Mouse (Mus musculus) lung, adult 10 weeks (tissue): ENCODE results near the gene Olfr502. TPM values are rescaled to one million over a fixed set of nuclear protein-coding genes. Genes with fewer than 3 reads are reported as not detected.

Experiments used
- polyA plus RNA-seq: library from polyadenylated mRNA; stranded (reverse); fragments of 350-450 nt; fragmentation: Illumina TruSeq; extraction: RNeasy Lipid Tissue Mini Kit (QIAGEN cat#74804); gene quantifications from one replicate; pipeline ENCODE4 v1.2.3, GENCODE M21; 2014; ENCODE audit warnings: low read depth, low replicate concordance; ENCODE audit not compliant: insufficient read depth

The Olfr502 gene
- not detected for polyA plus RNA-seq

GRCm38 (mm10) chr7:108524965-108525364, at the start of gene Olfr502:
Gene Olfr502, minus strand, starts transcription at chr7:108525065.

GRCm38 (mm10) chr7:108565693-108566092, 40.8 kb upstream of the Olfr502 start, which contains the start of gene Olfr504:
Gene Olfr504, minus strand, starts transcription at chr7:108565793.

GRCm38 (mm10) chr7:108544227-108544626, 19.4 kb upstream of the Olfr502 start, which contains the start of gene Olfr503:
Gene Olfr503, plus strand, starts transcription at chr7:108544527.

Other genes with a start within 250 kb of the Olfr502 start
- not detected for gene Olfr490, start 236.1 kb downstream of the Olfr502 start, polyA plus RNA-seq
- gene Olfr491, start 211.6 kb downstream of the Olfr502 start, polyA plus RNA-seq = not detected
- gene Olfr492, start 201.4 kb downstream of the Olfr502 start, polyA plus RNA-seq = not detected
- not detected for gene Olfr493, start 178.1 kb downstream of the Olfr502 start, polyA plus RNA-seq
- gene Olfr494, start 159.7 kb downstream of the Olfr502 start, polyA plus RNA-seq = not detected
- gene Olfr495, start 131.9 kb downstream of the Olfr502 start, polyA plus RNA-seq = not detected
- not detected for gene Olfr497, start 104.6 kb downstream of the Olfr502 start, polyA plus RNA-seq
- gene Olfr498, start 59.7 kb downstream of the Olfr502 start, polyA plus RNA-seq = not detected
- gene Olfr503, start 19.5 kb upstream of the Olfr502 start, polyA plus RNA-seq = not detected
- gene Olfr504, start 40.7 kb upstream of the Olfr502 start, polyA plus RNA-seq = not detected
- gene Olfr506, start 85.7 kb upstream of the Olfr502 start, polyA plus RNA-seq = not detected
- gene Olfr507, start 96.7 kb upstream of the Olfr502 start, polyA plus RNA-seq = not detected
- gene Olfr508, start 104.9 kb upstream of the Olfr502 start, polyA plus RNA-seq = not detected
- gene Olfr509, start 126.8 kb upstream of the Olfr502 start, polyA plus RNA-seq = not detected
- gene Olfr510, start 141.4 kb upstream of the Olfr502 start, polyA plus RNA-seq = not detected
- gene Olfr512, start 188.3 kb upstream of the Olfr502 start, polyA plus RNA-seq = not detected
- gene Olfr513, start 225.9 kb upstream of the Olfr502 start, polyA plus RNA-seq = not detected